Mouse (Mus musculus) hindbrain, embryonic 15.5 days (tissue): ENCODE measurements around the gene Tll1. TPM values are rescaled to one million over a fixed set of nuclear protein-coding genes. Genes with fewer than 3 reads are reported as not detected.

ENCODE experiments used
- ATAC-seq: fragments of 200-750 bp; cut with Nextera tagmentation; 2 replicates; pipeline ENCODE4 v1.8.0; 2017; ENCODE audit warnings: low read depth, moderate number of reproducible peaks, moderate TSS enrichment; ENCODE audit not compliant: low FRiP score
- H3K27ac ChIP-seq: fragments of 300-500 bp; sonication (generic); replicated peaks from 2 replicates; pipeline ENCODE4 v1.5.1; 2015; ENCODE audit warnings: mild to moderate bottlenecking, inconsistent platforms
- H3K27me3 ChIP-seq: fragments of 300-500 bp; sonication (generic); 2 replicates; pipeline ENCODE4 v1.6.1; 2015; ENCODE audit warnings: control low read depth, inconsistent platforms
- H3K36me3 ChIP-seq: fragments of 300-500 bp; sonication (generic); 2 replicates; pipeline ENCODE4 v1.6.1; 2015; ENCODE audit warnings: control low read depth, inconsistent platforms
- H3K4me1 ChIP-seq: fragments of 300-500 bp; sonication (generic); replicated peaks from 2 replicates; pipeline ENCODE4 v1.6.1; 2015; ENCODE audit warnings: control low read depth, inconsistent platforms
- H3K4me2 ChIP-seq: fragments of 300-500 bp; sonication (generic); 2 replicates; pipeline ENCODE4 v1.6.1; 2015; ENCODE audit warnings: moderate library complexity, mild to moderate bottlenecking, inconsistent platforms
- H3K4me3 ChIP-seq: fragments of 300-500 bp; sonication (generic); 2 replicates; pipeline ENCODE4 v1.5.1; 2015; ENCODE audit warnings: mild to moderate bottlenecking, inconsistent platforms
- H3K9ac ChIP-seq: fragments of 300-500 bp; sonication (generic); 2 replicates; pipeline ENCODE4 v1.6.1; 2015; ENCODE audit warnings: inconsistent platforms
- H3K9me3 ChIP-seq: fragments of 300-500 bp; sonication (generic); 2 replicates; pipeline ENCODE4 v1.6.1; 2016; ENCODE audit warnings: control low read depth, inconsistent platforms
- WGBS: fragments of 180-500 bp; shearing (Covaris S2); methylation state at CpG from one replicate; pipeline ENCODE4 v1.1.7; 2015; 5-methylcytosine and 5-hydroxymethylcytosine counted together
- polyA plus RNA-seq: library from polyadenylated mRNA; unstranded; fragments of >200 nt; fragmentation: Nextera tagmentation; extraction: Ambion mirVana; gene quantifications from 2 replicates; pipeline ENCODE4 v1.2.1, GENCODE M21; 2015

The Tll1 gene
- polyA plus RNA-seq, 1 experiment from 2014 or later, result 4.4 TPM

DNA sequence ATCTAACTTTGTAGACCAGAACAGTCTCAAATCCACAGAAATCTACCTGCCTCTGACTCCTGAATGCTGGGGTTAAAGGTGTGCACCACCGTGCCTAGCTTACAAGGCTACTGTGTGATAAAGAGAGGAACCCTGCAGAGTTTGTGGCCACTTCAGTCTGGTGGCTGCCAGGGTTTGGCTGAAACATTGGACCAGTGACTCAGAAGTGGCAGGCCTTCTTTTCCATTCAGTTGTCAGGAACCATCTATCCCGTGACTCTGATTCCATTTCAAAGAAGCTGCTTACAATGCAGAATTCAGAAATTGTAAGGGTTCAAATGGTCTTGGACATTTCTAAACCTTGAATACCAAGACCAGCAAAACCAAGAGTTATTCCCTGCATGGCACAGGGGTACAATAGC lies 12.7 kb downstream of the Tll1 start:
- Histone ChIP-seq H3K4me2 (no peak overlapping the region), H3K27ac (no peak overlapping the region), H3K4me1 (no peaks in the 10 kb centered on the region), H3K27me3 (no peaks in the 10 kb centered on the region), H3K36me3 (no peaks in the 10 kb centered on the region), H3K4me3 (no peak overlapping the region), H3K9ac (no peak overlapping the region), H3K9me3 (no peaks in the 10 kb centered on the region)
- WGBS, result 60% methylated on average over 2 of the region's 2 CpGs
- no peak for ATAC-seq

DNA sequence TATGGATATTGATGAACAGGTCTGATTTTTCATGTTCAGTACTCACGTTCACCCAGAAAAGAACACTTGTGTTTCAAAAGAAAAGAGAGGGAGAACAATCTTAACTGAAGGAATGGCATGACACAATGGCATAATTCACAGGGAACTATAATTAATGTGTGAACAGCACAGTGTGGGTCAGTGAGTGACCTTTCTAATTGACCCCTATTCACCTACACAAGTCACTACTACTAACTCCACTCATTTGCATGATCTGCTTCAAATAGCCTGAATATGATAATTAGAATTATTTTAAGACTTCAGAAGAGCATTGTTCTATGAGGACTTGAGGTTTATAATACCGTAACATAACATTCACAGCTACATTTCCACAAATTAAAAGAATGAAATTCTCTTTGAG lies 18.2 kb downstream of the Tll1 start:
- Histone ChIP-seq H3K9me3 (no peaks in the 10 kb centered on the region), H3K36me3 (no peaks in the 10 kb centered on the region), H3K27me3 (no peaks in the 10 kb centered on the region), H3K4me2 (no peak overlapping the region), H3K4me1 (no peaks in the 10 kb centered on the region), H3K9ac (no peak overlapping the region), H3K4me3 (no peak overlapping the region), H3K27ac (no peak overlapping the region)
- WGBS, result 47% methylated on average over 2 of the region's 2 CpGs
- no peak for ATAC-seq

DNA sequence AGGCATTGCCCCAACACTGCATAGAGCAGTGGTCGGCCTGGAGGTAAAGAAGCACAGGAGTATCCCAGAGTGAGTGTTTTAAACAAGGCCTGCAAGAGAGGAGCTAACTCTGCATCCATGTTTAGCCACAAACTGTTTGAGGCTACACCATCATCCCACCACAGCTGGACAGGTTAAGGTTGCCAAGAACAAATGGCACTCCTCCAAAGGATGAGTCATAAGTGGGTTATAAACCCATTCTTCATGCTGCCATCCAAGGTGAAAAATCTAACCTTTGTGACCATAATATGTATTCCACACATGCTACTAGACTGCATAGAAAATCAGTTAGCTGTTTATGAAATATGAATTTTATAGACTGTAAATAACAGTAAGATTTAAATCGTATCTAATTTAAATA lies 29.1 kb downstream of the Tll1 start:
- Histone ChIP-seq H3K27ac (no peak overlapping the region), H3K36me3 (no peaks in the 10 kb centered on the region)
- 92% methylated on average over 2 of the region's 2 CpGs for WGBS

DNA sequence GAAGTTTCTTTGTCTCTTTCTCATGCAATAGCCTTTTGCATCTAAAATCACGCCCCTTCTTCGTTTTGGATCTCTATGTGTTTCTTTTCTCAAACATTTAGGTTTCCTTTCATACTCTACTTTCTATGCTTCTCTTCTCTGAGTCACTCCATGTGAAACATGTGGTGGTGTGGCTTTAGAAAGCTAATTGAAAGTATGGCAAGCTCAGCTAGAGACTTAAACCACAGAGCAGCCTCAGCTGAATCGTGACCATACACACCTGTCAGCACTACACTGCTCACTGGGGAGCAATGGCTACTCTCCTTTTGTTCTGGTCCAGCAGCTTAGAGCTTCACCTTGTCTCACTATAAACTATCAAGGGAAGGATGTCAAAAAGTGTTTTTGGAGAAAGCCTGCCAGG lies 31.2 kb downstream of the Tll1 start:
- H3K4me2 ChIP-seq, result no peak overlapping the region
- H3K27ac ChIP-seq, result no peak overlapping the region
- no peak for ATAC-seq
- no peaks in the 10 kb centered on the region for H3K27me3 ChIP-seq
- no peaks in the 10 kb centered on the region for H3K36me3 ChIP-seq
- no peak overlapping the region for H3K9ac ChIP-seq
- 80% methylated on average over 3 of the region's 3 CpGs for WGBS
- H3K4me1 ChIP-seq, result no peaks in the 10 kb centered on the region
- H3K9me3 ChIP-seq, result no peaks in the 10 kb centered on the region
- no peak overlapping the region for H3K4me3 ChIP-seq

More for the DNA sequence above, 29.1 kb downstream of the Tll1 start:
- no peak overlapping the region for H3K4me3 ChIP-seq
- no peaks in the 10 kb centered on the region for H3K27me3 ChIP-seq
- ATAC-seq, result no peak
- no peaks in the 10 kb centered on the region for H3K9me3 ChIP-seq
- no peak overlapping the region for H3K4me2 ChIP-seq
- H3K4me1 ChIP-seq, result no peaks in the 10 kb centered on the region
- no peak overlapping the region for H3K9ac ChIP-seq

DNA sequence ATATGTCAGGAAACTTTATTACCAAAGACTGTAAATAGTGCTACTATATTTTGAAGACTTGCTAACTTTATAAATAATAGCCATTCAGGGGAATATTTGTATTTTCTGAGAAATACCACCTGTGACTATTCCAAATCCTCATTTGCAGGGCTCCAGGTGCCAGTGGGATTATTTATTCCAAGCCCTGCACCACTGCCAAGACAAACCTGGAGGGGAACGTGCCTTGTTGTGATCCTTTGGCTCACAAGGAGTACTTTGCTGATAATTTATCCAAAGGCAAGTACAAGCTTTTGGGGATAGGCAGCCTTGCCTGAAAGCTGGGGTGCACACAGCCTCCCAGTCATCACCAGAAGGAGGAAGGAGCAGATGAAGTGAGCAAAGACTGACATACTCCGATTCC lies 32.3 kb downstream of the Tll1 start:
- Histone ChIP-seq H3K4me2 (no peak overlapping the region), H3K4me3 (no peak overlapping the region), H3K27ac (no peak overlapping the region), H3K27me3 (no peaks in the 10 kb centered on the region), H3K9me3 (no peaks in the 10 kb centered on the region), H3K9ac (no peak overlapping the region), H3K36me3 (no peaks in the 10 kb centered on the region), H3K4me1 (no peaks in the 10 kb centered on the region)
- ATAC-seq, result no peak
- 81% methylated on average over 2 of the region's 2 CpGs for WGBS

DNA sequence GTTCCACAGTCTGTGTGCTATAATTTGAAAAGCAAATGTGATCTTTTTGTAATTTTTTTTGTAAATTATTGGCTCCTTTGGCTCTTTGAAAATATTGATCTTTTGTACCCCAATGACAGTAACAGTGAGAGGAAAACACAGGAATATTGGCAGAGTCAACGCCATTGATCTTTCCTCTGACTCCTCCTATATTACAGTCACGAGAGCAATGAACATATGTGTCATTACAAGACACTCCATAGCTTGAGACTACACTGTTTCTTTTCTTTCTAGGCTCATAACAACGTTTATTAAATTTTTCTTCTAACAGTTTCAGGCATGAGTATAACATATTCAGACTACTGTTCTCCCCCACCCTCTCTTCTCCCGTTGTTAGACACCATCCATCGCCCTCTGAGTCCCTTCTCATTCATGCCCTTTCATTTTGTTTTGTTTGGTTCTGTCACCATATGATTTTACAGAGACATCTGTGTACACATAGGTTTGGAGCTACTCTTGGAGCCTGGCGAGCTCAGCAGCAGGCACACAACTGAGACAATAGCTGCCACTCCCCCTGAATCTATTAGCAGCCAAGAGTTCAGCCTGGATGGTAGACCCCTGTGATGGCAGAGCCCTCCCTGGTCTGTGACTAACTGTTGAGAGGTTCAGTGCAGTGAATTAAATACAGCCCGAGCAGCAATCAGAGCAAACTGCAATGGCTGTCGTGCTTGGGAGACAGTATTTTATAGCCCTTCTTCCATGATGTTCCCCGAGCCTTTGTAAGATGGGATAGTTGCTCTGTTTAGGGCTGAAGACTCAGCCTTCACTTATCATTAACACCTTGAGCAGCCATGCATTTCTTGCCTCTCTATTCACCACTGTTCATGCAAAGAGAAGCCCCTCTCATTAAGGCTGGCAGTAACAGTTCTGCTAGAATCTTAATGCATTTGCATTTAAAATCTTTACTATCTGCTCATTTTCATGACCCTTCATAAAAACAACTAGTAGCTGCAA lies 52.9 kb downstream of the Tll1 start:
- Histone ChIP-seq H3K27me3 (no peaks in the 10 kb centered on the region), H3K4me3 (no peak overlapping the region), H3K27ac (peak overlapping the region; percentile 39), H3K36me3 (no peaks in the 10 kb centered on the region), H3K4me2 (0 out of 2 replicates have a peak overlapping the region, but pooled peaks have one; percentile 2), H3K4me1 (peaks cover 7% of the 10 kb centered on the region), H3K9me3 (no peaks in the 10 kb centered on the region), H3K9ac (no peak overlapping the region)
- WGBS, result 24% methylated on average over 9 of the region's 9 CpGs
- peak; percentile 81 for ATAC-seq

- Histone ChIP-seq H3K4me2 (no peak overlapping the region), H3K4me1 (peaks cover 7% of the 10 kb centered on the region), H3K9ac (no peak overlapping the region), H3K9me3 (no peaks in the 10 kb centered on the region), H3K36me3 (no peaks in the 10 kb centered on the region), H3K27ac (0 out of 2 replicates have a peak overlapping the region, but pooled peaks have one; percentile 40), H3K27me3 (no peaks in the 10 kb centered on the region), H3K4me3 (no peak overlapping the region)
- 34% methylated on average over 9 of the region's 9 CpGs for WGBS
- ATAC-seq, result peak; percentile 77; the same call in 1 of the 2 replicates
Observed at GRCm38 (mm10) chr8:64152216-64152804, 53.8 kb downstream of the Tll1 start.

- no peak for ATAC-seq
- H3K27me3 ChIP-seq, result no peaks in the 10 kb centered on the region
- 66% methylated on average over 1 of the region's 1 CpGs for WGBS
Observed at GRCm38 (mm10) chr8:64136593-64136992, 69.5 kb downstream of the Tll1 start.

GRCm38 (mm10) chr8:64107190-64107589 lies 98.9 kb downstream of the Tll1 start:
- H3K4me3 ChIP-seq, result no peak overlapping the region
- no peak for ATAC-seq
- H3K36me3 ChIP-seq, result no peaks in the 10 kb centered on the region
- WGBS, result 69% methylated on average over 2 of the region's 2 CpGs
- H3K4me1 ChIP-seq, result no peaks in the 10 kb centered on the region
- H3K9me3 ChIP-seq, result no peaks in the 10 kb centered on the region
- H3K9ac ChIP-seq, result no peak overlapping the region
- H3K27me3 ChIP-seq, result no peaks in the 10 kb centered on the region
- no peak overlapping the region for H3K4me2 ChIP-seq
- H3K27ac ChIP-seq, result no peak overlapping the region

More at GRCm38 (mm10) chr8:64136593-64136992, 69.5 kb downstream of the Tll1 start:
- Histone ChIP-seq H3K27ac (no peak overlapping the region), H3K9me3 (no peaks in the 10 kb centered on the region), H3K4me1 (no peaks in the 10 kb centered on the region), H3K36me3 (no peaks in the 10 kb centered on the region), H3K9ac (no peak overlapping the region), H3K4me3 (no peak overlapping the region), H3K4me2 (no peak overlapping the region)

- Histone ChIP-seq H3K4me1 (no peaks in the 10 kb centered on the region), H3K4me3 (no peak overlapping the region), H3K36me3 (no peaks in the 10 kb centered on the region), H3K27me3 (no peaks in the 10 kb centered on the region), H3K27ac (no peak overlapping the region), H3K9me3 (no peaks in the 10 kb centered on the region), H3K4me2 (no peak overlapping the region), H3K9ac (no peak overlapping the region)
- no peak for ATAC-seq
- WGBS, result 87% methylated on average over 2 of the region's 2 CpGs
Observed at GRCm38 (mm10) chr8:64073396-64073795, 132.7 kb downstream of the Tll1 start.

- Histone ChIP-seq H3K27ac (no peak overlapping the region), H3K4me2 (no peak overlapping the region), H3K9ac (no peak overlapping the region), H3K9me3 (no peaks in the 10 kb centered on the region), H3K4me1 (no peaks in the 10 kb centered on the region), H3K36me3 (no peaks in the 10 kb centered on the region), H3K27me3 (no peaks in the 10 kb centered on the region), H3K4me3 (no peak overlapping the region)
- ATAC-seq, result no peak
- 84% methylated on average over 2 of the region's 2 CpGs for WGBS
Observed at GRCm38 (mm10) chr8:64059867-64060266, 146.2 kb downstream of the Tll1 start.

DNA sequence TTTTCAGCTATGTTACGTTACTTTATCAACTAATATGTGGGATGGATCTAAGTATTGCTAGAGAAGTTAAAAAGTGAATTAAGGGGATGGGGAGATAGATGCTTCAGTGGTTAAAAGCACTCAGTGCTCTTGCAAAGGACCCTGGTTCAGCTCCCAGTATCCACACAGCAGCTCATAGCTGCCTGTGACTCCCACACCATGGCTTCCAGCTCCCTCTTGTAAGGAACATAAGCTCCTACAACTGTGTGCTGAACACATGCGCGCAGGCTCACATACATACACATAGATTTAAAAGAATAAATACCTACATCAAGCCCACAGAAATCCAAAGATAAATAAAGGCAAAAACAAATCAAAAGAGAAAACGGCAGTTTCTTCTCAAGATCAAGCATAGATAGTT lies 148.5 kb downstream of the Tll1 start:
- no peaks in the 10 kb centered on the region for H3K4me1 ChIP-seq
- H3K27ac ChIP-seq, result no peak overlapping the region
- no peak for ATAC-seq
- no peak overlapping the region for H3K4me3 ChIP-seq
- no peak overlapping the region for H3K4me2 ChIP-seq
- 90% methylated on average over 4 of the region's 4 CpGs for WGBS
- H3K9ac ChIP-seq, result no peak overlapping the region
- no peaks in the 10 kb centered on the region for H3K9me3 ChIP-seq
- H3K27me3 ChIP-seq, result no peaks in the 10 kb centered on the region
- no peaks in the 10 kb centered on the region for H3K36me3 ChIP-seq
